Mouse (Mus musculus) forebrain, embryonic 14.5 days (tissue): ENCODE data around the gene Ddx58. TPM values are rescaled to one million over a fixed set of nuclear protein-coding genes. Genes with fewer than 3 reads are reported as not detected.
A peak's percentile ranks its signal among the peaks of the same experiment; 100 is the strongest.

Experiments used
- ATAC-seq: fragments of 200-750 bp; cut with Nextera tagmentation; 2 replicates; pipeline ENCODE4 v1.8.0; 2017; ENCODE audit warnings: mild to moderate bottlenecking, moderate library complexity
- DNase-seq: peaks from one replicate; pipeline ENCODE4 v3.0.0-alpha.2; 2015; ENCODE audit warnings: low spot score
- H3K27ac ChIP-seq: fragments of 300-500 bp; sonication (generic); 2 replicates; pipeline ENCODE4 v1.5.1; 2014; ENCODE audit warnings: low read depth, mild to moderate bottlenecking, control low read depth, low read length, moderate library complexity
- H3K27me3 ChIP-seq: fragments of 300-500 bp; sonication (generic); replicated peaks from 2 replicates; pipeline ENCODE4 v1.6.1; 2014; ENCODE audit warnings: low read length, control low read depth, mixed read lengths; ENCODE audit not compliant: control insufficient read depth, insufficient read depth
- H3K36me3 ChIP-seq: fragments of 300-500 bp; sonication (generic); 2 replicates; pipeline ENCODE4 v1.6.1; 2014; ENCODE audit warnings: low read length, control low read depth; ENCODE audit not compliant: control insufficient read depth, insufficient read depth
- H3K4me1 ChIP-seq: fragments of 300-500 bp; sonication (generic); 2 replicates; pipeline ENCODE4 v1.6.1; 2014; ENCODE audit warnings: antibody characterized with exemption, low read length, control low read depth; ENCODE audit not compliant: control insufficient read depth, insufficient read depth
- H3K4me2 ChIP-seq: fragments of 300-500 bp; sonication (generic); 2 replicates; pipeline ENCODE4 v1.6.1; 2014; ENCODE audit warnings: mild to moderate bottlenecking, control low read depth, low read length
- H3K4me3 ChIP-seq: fragments of 300-500 bp; sonication (generic); 2 replicates; pipeline ENCODE4 v1.5.1; 2014; ENCODE audit warnings: low read depth, low read length, control low read depth
- H3K9ac ChIP-seq: fragments of 300-500 bp; sonication (generic); 2 replicates; pipeline ENCODE4 v1.6.1; 2014; ENCODE audit warnings: mild to moderate bottlenecking, low read length, control low read depth, moderate library complexity
- H3K9me3 ChIP-seq: fragments of 300-500 bp; sonication (generic); replicated peaks from 2 replicates; pipeline ENCODE4 v1.6.1; 2016; ENCODE audit warnings: low read length, control low read depth, mixed read lengths; ENCODE audit not compliant: control insufficient read depth
- WGBS: fragments of 180-500 bp; shearing (Covaris S2); extraction: QIAGEN DNeasy Blood & Tissue Kit; methylation state at CpG from one replicate; pipeline ENCODE4 v1.1.7; 2014; 5-methylcytosine and 5-hydroxymethylcytosine counted together
- polyA plus RNA-seq: library from polyadenylated mRNA; unstranded; fragments of >200 nt; fragmentation: Nextera tagmentation; extraction: Ambion mirVana; gene quantifications from 2 replicates; pipeline ENCODE4 v1.2.1, GENCODE M21; 2014

Gene Ddx58
- polyA plus RNA-seq, 1 experiment from 2014 or later: 1.9 TPM

DNA sequence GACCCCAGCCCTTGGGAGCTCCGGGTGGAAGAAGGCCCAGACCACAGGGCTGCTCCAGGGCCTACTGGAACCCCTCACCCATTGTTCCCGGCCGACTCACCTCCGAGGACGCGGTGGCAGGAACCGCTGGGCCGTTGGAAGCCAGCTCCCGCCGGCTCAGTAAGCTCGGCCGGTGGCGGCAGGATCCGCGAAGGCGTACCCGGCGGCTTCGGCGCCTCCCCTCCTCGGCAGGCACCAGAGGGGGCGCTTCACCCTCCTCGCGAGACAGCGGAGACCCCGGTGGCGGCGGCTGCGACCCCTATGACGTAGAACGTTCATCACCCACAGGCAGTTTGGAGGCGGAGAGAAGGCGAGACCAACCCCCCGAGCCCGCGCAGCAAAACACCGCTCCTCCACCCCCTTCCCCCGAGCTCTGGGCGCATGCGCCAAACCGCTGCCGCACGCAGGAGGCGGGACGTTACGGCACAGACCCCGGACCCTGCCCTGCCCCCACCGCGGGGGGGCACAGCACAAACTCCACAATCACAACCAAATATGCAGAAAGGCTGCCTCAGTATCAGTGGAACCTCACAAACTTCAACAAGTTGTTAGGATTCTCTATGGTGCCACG lies 28.7 kb upstream of the Ddx58 start:
- 0% methylated on average over 41 of the region's 50 CpGs for WGBS
- Histone ChIP-seq H3K9me3 (no peaks in the 10 kb centered on the region), H3K27me3 (no peaks in the 10 kb centered on the region), H3K9ac (peak overlapping the region; percentile 84), H3K36me3 (peaks cover 23% of the 10 kb centered on the region), H3K4me3 (peak overlapping the region; percentile 81), H3K4me2 (peak overlapping the region; percentile 86), H3K4me1 (peaks cover 10% of the 10 kb centered on the region), H3K27ac (peak overlapping the region; percentile 97)
- ATAC-seq (peak; percentile 76), DNase-seq (peak; percentile 96)

GRCm38 (mm10) chr4:40267681-40268080 lies 28.1 kb upstream of the Ddx58 start:
- Histone ChIP-seq H3K4me1 (peaks cover 10% of the 10 kb centered on the region), H3K9ac (peak overlapping the region; percentile 84), H3K27me3 (no peaks in the 10 kb centered on the region), H3K27ac (peak overlapping the region; percentile 71), H3K9me3 (no peaks in the 10 kb centered on the region), H3K4me3 (peak overlapping the region; percentile 81), H3K4me2 (peak overlapping the region; percentile 86), H3K36me3 (peaks cover 26% of the 10 kb centered on the region)
- DNase-seq (no peak), ATAC-seq (no peak)
- WGBS: 69% methylated on average over 7 of the region's 7 CpGs

DNA sequence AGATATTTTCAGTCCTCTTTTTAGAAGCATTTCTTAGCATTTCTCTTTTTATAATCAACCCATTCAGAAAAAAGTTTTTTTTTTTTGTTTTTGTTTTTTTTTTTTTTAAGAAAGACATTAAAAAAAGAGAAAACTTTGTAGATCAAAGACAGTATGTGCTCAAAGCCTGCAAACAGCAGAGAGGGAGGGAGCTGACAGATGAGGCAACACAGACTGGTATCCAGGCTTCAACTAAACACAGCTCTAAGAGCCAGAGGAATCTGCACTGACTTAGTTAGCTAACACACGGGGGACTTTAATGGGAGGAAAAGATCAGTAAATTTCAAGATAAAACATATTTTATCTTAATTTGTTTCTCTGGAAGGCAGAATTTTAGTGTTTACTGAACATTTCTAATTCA lies 24.7 kb upstream of the Ddx58 start:
- ATAC-seq (no peak), DNase-seq (no peak)
- H3K4me1 ChIP-seq: peaks cover 10% of the 10 kb centered on the region
- H3K36me3 ChIP-seq: peaks cover 50% of the 10 kb centered on the region
- no peak overlapping the region for H3K9ac ChIP-seq
- no peaks in the 10 kb centered on the region for H3K9me3 ChIP-seq
- H3K27ac ChIP-seq: no peak overlapping the region
- no peak overlapping the region for H3K4me3 ChIP-seq
- H3K4me2 ChIP-seq: no peak overlapping the region
- no peaks in the 10 kb centered on the region for H3K27me3 ChIP-seq
- 96% methylated on average over 1 of the region's 1 CpGs for WGBS

DNA sequence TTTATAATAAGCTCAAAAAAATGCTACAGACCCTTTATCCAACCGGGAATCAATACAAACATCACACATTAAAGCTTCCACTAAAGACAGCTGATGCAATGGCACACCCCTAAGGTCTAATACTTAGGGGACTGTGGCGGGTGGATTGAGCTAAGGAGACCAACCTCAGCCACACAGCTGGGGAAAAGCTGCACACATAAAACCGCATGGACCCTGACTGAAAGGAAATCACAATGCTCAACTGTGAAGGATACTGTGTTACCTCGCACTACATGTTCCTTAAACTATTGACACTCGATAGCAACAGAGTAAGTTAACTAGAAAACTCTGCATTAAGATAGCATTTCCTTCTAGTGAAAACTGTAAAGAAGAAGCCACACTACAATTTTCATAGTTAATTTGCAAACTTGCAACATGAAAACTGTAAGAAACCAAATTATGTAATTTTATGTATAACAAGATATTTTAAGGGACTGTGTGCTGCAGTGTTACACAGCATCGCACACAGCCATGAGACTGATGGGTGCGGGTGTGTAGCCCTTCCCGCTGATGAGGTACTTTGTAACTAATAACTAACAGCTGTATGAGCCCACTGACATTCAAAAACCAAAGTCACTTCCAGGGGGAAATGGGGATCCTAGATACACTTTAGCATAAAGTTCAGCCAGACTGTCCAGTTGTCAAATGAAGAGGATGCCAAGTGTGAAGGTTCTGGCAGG lies 14.9 kb upstream of the Ddx58 start:
- 92% methylated on average over 8 of the region's 8 CpGs for WGBS
- Histone ChIP-seq H3K9ac (no peak overlapping the region), H3K4me3 (no peak overlapping the region), H3K9me3 (no peaks in the 10 kb centered on the region), H3K27ac (no peak overlapping the region), H3K27me3 (no peaks in the 10 kb centered on the region), H3K36me3 (peaks cover 12% of the 10 kb centered on the region), H3K4me2 (no peak overlapping the region), H3K4me1 (no peaks in the 10 kb centered on the region)
- ATAC-seq (no peak), DNase-seq (no peak)

- Histone ChIP-seq H3K36me3 (peaks cover 7% of the 10 kb centered on the region; the same call in 1 of the 2 replicates), H3K27me3 (no peaks in the 10 kb centered on the region), H3K4me2 (no peak overlapping the region), H3K9ac (no peak overlapping the region), H3K4me3 (no peak overlapping the region), H3K4me1 (no peaks in the 10 kb centered on the region), H3K27ac (no peak overlapping the region), H3K9me3 (no peaks in the 10 kb centered on the region)
- DNase-seq: no peak
- WGBS: 64% methylated on average over 2 of the region's 2 CpGs
- ATAC-seq: no peak
Observed at GRCm38 (mm10) chr4:40253766-40254165, 14.1 kb upstream of the Ddx58 start.

- Histone ChIP-seq H3K27me3 (no peaks in the 10 kb centered on the region), H3K4me2 (no peak overlapping the region), H3K4me1 (no peaks in the 10 kb centered on the region), H3K36me3 (no peaks in the 10 kb centered on the region), H3K9me3 (no peaks in the 10 kb centered on the region), H3K4me3 (no peak overlapping the region), H3K9ac (no peak overlapping the region), H3K27ac (no peak overlapping the region)
- no peak for DNase-seq
- no peak for ATAC-seq
- WGBS: 91% methylated on average over 5 of the region's 5 CpGs
Observed at GRCm38 (mm10) chr4:40250984-40251383, 11.4 kb upstream of the Ddx58 start.

GRCm38 (mm10) chr4:40244035-40244434 lies 4.4 kb upstream of the Ddx58 start:
- H3K9ac ChIP-seq: no peak overlapping the region
- no peaks in the 10 kb centered on the region for H3K36me3 ChIP-seq
- H3K4me2 ChIP-seq: no peak overlapping the region
- H3K27me3 ChIP-seq: no peaks in the 10 kb centered on the region
- ATAC-seq (no peak), DNase-seq (no peak)
- H3K9me3 ChIP-seq: no peaks in the 10 kb centered on the region
- H3K4me1 ChIP-seq: peaks cover 3% of the 10 kb centered on the region; the same call in 1 of the 2 replicates
- H3K27ac ChIP-seq: no peak overlapping the region
- WGBS: 87% methylated on average over 8 of the region's 8 CpGs
- no peak overlapping the region for H3K4me3 ChIP-seq

GRCm38 (mm10) chr4:40243006-40243405 lies 3.4 kb upstream of the Ddx58 start:
- 78% methylated on average over 4 of the region's 4 CpGs for WGBS
- no peak overlapping the region for H3K4me3 ChIP-seq
- H3K9ac ChIP-seq: no peak overlapping the region
- no peak overlapping the region for H3K27ac ChIP-seq
- H3K4me2 ChIP-seq: no peak overlapping the region
- H3K9me3 ChIP-seq: no peaks in the 10 kb centered on the region
- H3K4me1 ChIP-seq: peaks cover 3% of the 10 kb centered on the region; the same call in 1 of the 2 replicates
- DNase-seq: no peak
- H3K27me3 ChIP-seq: no peaks in the 10 kb centered on the region
- no peaks in the 10 kb centered on the region for H3K36me3 ChIP-seq
- no peak for ATAC-seq

DNA sequence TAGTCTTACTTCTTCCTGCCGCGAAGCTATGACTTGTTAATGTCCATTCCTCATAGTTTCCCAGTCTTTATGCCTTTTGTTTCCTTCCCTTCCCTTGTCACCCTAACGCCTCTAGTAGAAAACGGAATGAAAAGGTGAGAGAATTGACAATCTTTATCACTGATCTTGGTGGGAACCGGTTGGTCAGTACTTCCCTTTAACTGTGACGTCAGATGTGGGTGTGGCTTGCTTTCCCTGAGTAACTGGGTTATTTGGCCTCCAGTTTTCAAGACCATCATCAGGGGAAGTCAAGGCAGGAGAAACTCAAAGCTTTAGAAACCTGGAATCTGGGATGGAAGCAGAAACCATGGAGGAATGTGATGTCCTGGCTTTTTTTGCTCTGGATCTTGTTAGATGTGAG lies 2.3 kb upstream of the Ddx58 start:
- Histone ChIP-seq H3K4me3 (no peak overlapping the region), H3K4me2 (no peak overlapping the region), H3K4me1 (peaks cover 3% of the 10 kb centered on the region; the same call in 1 of the 2 replicates), H3K36me3 (no peaks in the 10 kb centered on the region), H3K9me3 (no peaks in the 10 kb centered on the region), H3K9ac (no peak overlapping the region), H3K27ac (no peak overlapping the region), H3K27me3 (no peaks in the 10 kb centered on the region)
- no peak for ATAC-seq
- no peak for DNase-seq
- WGBS: 53% methylated on average over 6 of the region's 6 CpGs
